Mouse (Mus musculus) small intestine, adult 2 months (tissue): ENCODE results near the gene Tns4.

Experiments used
- CTCF ChIP-seq: fragments of 200-500 bp; IDR thresholded peaks from 2 replicates; pipeline ENCODE4 v1.5.1; 2012; ENCODE audit warnings: low read depth, mild to moderate bottlenecking, control low read depth, inconsistent platforms, low read length, moderate library complexity, mixed read lengths; ENCODE audit not compliant: insufficient replicate concordance, insufficient read length; ENCODE audit errors: extremely low read depth
- POLR2A ChIP-seq: fragments of 200-500 bp; IDR thresholded peaks from 2 replicates; pipeline ENCODE4 v1.6.1; 2012; ENCODE audit warnings: low read depth, mild to moderate bottlenecking, control low read depth, inconsistent platforms, low read length, moderate library complexity

DNA sequence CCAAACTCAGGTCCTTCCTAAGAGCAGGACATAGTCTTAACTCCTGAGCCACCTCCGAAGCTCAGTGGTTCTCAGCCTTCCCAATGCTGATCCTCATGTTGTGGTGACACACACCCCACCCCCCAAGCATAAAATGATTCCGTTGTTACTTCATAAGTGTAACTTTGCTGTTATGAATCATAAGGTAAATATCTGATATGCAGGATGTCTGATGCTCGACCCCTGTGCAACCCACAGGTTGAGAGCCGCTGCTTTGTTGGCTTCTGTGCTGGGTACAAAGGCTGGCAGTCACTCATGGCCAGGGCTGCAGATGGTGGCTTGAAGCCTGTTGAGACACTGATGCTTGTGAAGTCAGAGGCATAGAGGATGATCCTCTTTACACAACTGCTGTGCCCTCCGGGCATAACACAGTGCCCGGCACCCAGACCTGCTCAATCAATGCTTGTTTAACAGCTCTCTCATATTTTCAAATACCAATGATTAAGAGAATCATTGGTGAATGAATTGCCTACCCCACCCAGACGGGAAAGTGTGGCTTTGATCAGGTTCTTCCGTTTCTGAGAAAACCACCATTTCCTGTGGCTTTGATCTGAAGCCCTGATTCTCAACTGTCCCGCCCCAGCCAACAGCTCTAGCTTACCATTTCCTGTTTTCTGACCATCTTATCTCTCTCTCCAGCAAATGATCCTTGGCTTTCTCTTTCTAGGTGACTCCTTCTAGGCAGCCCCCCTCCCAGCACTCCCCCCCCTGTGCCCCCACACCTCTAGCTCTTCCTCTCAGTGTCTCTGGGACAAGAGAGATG is 15.7 kb upstream of the Tns4 start:
- TF ChIP-seq POLR2A, result no peak
- no peak for TF ChIP-seq CTCF
